Mouse (Mus musculus) Muller cell, postnatal 12 days (primary cell): ENCODE data around the gene Slc16a4.
"Not testable (repeated sequence)": the region's sequence is repeated elsewhere in the genome, so short reads cannot be mapped to it uniquely, and the experiment has no call there.

ENCODE experiments used
- DNase-seq: peaks from one replicate; pipeline ENCODE4 v3.0.0-alpha.2; 2015; ENCODE audit errors: inconsistent ontology term

Gene Slc16a4

GRCm38 (mm10) chr3:107295672-107296360, 4.8 kb downstream of the Slc16a4 start:
- DNase-seq = no peak

GRCm38 (mm10) chr3:107296917-107297316, 5.9 kb downstream of the Slc16a4 start:
- not testable (repeated sequence) for DNase-seq

GRCm38 (mm10) chr3:107317338-107317737, 26.3 kb downstream of the Slc16a4 start:
- DNase-seq = no peak

- no peak for DNase-seq
Measured at GRCm38 (mm10) chr3:107321141-107321540, 30.1 kb downstream of the Slc16a4 start.

GRCm38 (mm10) chr3:107321776-107322175, 30.7 kb downstream of the Slc16a4 start:
- DNase-seq = peak; percentile 40

- DNase-seq = no peak
Measured at GRCm38 (mm10) chr3:107326442-107326841, 35.4 kb downstream of the Slc16a4 start.

- no peak for DNase-seq
Measured at GRCm38 (mm10) chr3:107330503-107331424, 39.7 kb downstream of the Slc16a4 start.

GRCm38 (mm10) chr3:107331746-107332126, 40.7 kb downstream of the Slc16a4 start:
- DNase-seq = no peak

GRCm38 (mm10) chr3:107332127-107332959, 41.3 kb downstream of the Slc16a4 start:
- DNase-seq = peak; percentile 77

- DNase-seq = no peak
Measured at GRCm38 (mm10) chr3:107332960-107333380, 41.9 kb downstream of the Slc16a4 start.

GRCm38 (mm10) chr3:107333381-107334201, 42.6 kb downstream of the Slc16a4 start, which contains the start of gene Rbm15:
Gene Rbm15 (minus strand): TSS chr3:107333673.
- DNase-seq = peak; percentile 99

GRCm38 (mm10) chr3:107334202-107334934, 43.3 kb downstream of the Slc16a4 start:
- DNase-seq = no peak

GRCm38 (mm10) chr3:107343971-107344370, 52.9 kb downstream of the Slc16a4 start:
- DNase-seq = no peak

- peak; percentile 39 for DNase-seq
Measured at GRCm38 (mm10) chr3:107345033-107345725, 54.1 kb downstream of the Slc16a4 start.

- DNase-seq = peak; percentile 41
Measured at GRCm38 (mm10) chr3:107349006-107349405, 58.0 kb downstream of the Slc16a4 start.

GRCm38 (mm10) chr3:107351706-107352105, 60.7 kb downstream of the Slc16a4 start:
- DNase-seq = peak; percentile 68

GRCm38 (mm10) chr3:107355618-107356260, 64.7 kb downstream of the Slc16a4 start:
- no peak for DNase-seq

- peak; percentile 78 for DNase-seq
Measured at GRCm38 (mm10) chr3:107356964-107357441, 66.0 kb downstream of the Slc16a4 start.

GRCm38 (mm10) chr3:107357700-107358234, 66.7 kb downstream of the Slc16a4 start:
- no peak for DNase-seq
